Mouse (Mus musculus) embryonic fibroblast, embryonic 13.5 days (primary cell): ENCODE data around the gene Rnf41.

Experiments
- CTCF ChIP-seq: IDR thresholded peaks from 2 replicates; pipeline ENCODE4 v1.5.1; 2011; ENCODE audit warnings: mild to moderate bottlenecking, control low read depth, low read length, moderate library complexity, borderline replicate concordance; ENCODE audit not compliant: insufficient read depth
- POLR2A ChIP-seq: IDR thresholded peaks from 2 replicates; pipeline ENCODE4 v1.6.1; 2011; ENCODE audit warnings: low read depth, mild to moderate bottlenecking, control low read depth, low read length, moderate library complexity

DNA sequence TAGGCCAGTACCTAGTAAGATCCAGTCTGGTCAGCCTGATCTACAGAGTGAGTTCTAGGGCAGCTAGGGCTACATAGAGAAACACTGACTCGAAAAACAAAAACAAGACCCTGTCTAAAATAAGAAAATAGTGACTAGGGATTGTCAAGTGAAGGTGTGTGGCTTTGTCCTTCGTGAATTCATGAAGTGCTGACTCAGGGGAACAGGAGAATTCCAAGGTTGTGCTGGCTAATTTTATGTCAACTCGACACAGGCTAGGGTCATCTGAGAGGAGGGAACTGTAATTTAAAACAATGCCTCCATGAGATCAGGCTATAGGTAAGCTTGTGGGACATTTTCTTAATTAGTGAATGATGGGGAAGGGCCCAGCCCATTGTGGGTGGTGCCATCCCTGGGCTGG is 43.0 kb downstream of the Rnf41 start:
- TF ChIP-seq CTCF = no peak
- no peak for TF ChIP-seq POLR2A
